Mouse (Mus musculus): ENCODE results near the gene Mamstr.

Mamstr gene

DNA sequence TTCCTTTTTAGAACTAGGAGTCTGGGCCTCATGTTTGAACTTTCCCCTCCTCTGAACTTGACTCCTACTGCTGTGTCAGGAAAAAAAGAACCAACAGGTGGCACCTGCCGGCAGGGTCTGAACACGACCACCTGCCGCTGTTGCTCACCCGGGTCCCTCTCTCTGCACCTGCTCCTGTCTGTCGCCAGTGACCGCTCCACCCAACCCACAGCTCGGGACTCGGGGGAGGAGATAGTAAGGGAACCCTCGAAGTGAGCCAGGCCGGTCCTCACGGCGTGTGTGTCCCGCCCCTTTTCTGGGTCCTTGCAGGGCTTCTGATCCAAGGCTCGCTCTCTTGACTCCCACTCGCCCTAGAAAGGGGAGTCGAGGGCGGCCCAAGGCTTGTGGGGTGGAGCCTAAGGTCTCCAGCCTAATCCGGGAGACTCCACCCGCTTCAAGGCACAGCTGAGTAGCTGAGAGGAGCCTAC lies at the start of gene Mamstr:
Gene Mamstr, plus strand, starts transcription at position 417 of the 467 bp plus-strand sequence.
- no peak for DNase-seq

DNA sequence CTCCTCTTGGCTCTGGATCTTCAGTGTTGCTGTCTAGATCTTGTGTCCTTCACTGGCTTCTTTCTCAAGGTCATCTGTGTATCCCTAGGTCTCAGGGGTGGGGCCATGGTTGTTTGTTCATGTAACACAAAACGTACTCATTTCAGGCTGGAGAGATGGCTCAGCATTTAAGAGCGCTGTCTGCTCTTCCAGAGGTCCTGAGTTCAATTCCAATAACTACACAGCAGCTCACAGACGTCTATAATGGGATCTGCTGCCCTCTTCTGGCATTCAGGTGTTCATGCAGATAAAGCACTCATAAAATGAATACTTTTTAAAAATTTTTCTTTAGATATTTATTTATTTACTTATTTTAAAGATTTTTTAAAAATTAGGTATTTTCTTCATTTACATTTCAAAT lies 48.9 kb upstream of the Mamstr start:
- DNase-seq: no peak

DNA sequence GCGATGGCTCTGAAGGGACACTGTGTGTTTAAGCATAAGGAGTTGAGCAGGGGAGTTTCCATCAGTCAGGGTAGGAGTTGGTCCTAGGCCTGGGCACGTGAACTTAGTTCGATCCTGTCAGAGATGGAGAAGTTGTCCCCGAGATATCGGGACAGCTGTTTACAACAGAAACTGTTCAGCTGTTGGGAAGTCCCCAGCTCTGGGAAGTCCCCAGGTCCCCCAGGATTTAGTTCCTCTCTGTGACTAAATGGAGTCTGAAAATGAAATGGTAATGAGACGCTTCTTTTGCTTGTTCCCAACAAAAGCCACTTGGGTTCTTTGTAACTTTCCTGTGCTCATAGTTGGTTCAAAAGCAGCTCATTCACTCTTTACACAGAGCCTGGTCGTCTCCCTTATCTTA lies 47.9 kb upstream of the Mamstr start:
- DNase-seq: no peak

DNA sequence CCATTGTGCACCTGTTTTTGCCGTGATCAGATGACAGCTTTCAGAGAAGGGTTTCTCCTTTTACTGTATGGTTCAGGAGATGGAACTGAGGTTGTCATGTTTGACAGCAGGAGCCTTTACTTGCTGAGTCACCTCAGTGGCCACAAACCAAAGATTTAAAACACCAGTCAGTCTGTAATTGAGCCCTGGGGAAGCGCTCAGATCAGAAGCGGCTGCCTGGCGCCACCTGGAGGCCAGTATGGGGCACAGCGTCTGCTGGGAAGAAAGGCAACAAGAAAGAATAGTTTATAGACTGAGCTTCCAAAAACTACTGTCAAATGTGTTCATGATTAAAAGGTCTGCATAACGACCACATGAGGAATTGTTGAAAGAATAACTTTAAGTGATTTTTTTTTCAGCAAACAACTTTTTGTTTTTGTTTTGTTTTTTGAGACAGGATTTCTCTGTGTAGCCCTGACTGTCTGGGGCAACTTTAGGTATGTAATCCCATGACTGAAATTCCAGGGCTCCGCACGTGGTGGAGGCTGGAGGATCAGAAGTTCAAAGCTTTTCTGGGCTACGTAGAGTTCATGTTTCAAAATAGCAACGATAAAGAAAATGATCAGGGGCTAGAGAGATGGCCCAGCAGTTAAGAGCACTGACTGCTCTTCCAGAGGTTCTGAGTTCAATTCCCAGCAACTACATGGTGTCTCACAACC lies 46.5 kb upstream of the Mamstr start:
- DNase-seq: peak; percentile 73 to 86

DNA sequence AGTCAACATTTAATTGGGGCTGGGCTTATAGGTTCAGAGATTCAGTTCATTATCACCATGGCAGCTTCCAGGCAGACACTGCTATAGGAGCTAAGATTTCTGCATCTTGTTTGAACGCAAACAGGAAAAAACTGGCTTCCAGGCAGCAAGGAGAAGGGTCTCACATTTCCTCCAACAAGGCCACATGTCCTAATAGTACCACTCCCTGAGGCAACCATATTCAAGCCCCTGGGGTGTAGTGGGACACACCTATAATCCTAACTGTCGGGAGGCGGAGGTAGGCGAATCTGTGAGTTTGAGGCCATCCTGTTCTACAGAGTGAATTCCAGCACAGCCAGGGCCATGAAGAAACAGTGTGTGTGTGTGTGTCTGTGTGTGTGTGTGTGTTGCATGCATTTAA lies 44.6 kb upstream of the Mamstr start:
- DNase-seq: no peak

DNA sequence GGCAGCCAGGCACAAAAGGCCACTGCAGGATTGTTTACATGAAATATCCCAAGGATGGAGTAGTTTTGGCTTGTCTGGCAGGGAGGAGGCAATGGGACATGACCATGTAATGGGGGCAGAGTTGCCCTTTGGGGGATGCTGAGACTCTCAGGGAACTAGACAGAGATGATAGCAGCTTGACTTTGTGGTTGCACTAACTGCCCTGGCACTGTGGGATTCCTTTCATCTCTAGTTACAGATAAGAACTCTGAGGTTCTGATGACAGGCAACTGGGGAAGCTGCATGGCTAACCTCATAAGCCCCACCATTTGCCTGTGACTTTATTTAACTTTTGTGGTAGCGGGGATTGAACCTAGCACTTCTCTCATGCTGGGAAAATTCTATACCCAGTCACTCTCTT lies 43.7 kb upstream of the Mamstr start:
- no peak for DNase-seq

DNA sequence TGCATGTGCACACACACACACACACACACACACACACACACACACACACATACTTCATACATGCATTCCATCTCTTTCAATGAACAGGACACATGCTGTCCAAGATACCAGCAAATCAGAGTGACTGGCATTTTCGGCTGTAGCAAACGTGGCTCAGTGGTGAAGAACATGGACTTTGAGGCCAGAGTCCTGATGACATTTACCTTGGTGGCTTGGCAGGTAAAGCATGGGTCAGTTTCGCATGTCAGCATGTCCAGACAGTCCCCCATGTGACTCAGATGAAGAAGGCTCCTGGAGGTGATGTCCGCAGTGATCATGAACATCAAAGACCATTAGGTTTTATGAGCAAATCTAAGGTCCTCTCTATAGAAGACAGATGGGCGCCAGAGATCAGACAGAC lies 42.8 kb upstream of the Mamstr start:
- no peak for DNase-seq

DNA sequence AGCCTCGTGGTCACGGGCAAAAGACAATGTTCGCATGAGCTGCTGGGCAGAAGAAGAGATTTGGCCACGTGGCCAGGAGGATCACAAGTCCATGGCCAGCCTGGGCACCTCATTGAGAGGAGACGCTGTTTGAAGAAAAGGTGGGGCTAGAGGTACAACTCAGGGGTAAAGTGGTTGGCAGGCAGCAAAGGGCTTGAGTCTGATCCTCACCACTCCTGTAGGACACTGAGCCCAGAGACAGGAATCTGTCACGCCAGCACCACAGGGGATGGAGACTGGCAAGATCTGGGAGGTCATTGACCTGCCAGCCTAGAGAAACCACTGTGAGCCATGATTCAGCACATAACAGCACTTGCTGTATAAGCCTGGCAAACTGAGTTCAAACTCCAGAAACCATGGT lies 42.2 kb upstream of the Mamstr start:
- DNase-seq: peak; percentile 66 to 71

DNA sequence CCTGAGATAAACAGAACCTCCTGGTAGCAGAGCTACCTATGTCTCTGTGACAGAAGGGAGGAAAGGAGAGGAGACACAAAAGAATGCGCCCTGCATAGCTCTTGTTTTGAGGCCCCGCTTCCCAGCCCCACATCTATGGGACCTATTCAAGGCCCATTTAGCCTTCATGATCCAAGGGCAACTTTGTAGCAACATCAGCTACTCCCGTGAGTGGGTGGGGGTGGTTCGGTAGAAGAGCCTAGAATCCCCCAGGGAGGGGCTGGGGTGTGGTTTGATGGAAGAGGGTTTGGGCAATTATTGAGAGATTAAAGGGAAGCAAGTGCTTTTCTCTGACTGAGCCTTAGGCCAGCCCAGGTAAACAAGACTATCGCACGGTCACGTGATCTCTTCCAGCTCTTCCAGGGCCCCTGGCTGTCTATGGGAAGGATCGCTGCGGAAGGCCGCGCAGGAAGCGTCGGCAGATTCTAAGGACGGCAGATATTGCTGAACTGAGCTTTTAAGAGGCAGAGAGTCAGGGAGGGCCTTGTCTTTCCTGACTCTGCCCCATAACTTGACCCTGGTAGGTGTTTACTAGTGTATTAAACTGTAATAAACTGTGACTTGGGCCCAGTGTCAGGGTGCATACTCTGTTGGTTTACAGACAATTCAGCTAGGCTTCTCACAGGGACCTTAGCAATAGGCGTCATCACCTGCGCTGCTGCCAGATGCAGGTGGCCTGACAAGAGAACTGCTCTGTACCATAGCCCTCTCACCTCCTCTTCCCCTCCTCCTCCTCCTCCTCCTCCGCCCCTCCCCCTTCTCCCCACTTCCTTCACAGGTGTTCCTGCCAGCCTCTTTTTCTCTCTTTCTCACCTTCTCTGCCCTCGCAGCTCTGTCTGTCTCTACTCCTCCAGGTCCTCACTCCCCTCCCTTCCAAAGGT lies 40.6 kb upstream of the Mamstr start:
- DNase-seq: no peak

DNA sequence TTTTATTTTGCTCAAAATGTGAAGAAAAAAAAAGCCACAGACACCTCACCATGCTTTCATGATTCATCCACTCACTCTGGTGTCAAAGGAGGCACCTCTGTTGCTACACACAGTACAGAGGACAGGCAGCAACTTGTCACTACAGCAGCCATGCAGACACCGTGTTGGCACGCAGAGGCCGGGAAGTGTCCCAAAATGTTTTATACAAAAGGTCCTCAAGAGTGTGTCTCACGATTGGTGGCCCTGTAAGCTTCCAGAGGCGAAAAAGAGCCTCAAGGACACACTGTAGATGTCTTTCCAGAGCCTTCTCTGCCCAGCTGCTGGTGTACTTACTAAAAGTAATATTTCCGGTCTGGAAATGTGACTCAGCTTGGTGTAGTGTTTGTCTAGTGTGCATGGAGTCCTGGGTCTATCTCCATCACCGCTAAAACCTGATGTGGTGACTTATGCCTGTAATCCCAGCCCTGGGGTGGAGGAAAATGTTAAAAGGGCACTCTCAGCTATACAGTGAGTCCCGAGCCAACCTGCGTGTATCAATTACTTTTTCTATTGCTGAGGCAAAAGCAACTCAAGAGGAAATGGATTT lies 34.0 kb upstream of the Mamstr start:
- DNase-seq: no peak

DNA sequence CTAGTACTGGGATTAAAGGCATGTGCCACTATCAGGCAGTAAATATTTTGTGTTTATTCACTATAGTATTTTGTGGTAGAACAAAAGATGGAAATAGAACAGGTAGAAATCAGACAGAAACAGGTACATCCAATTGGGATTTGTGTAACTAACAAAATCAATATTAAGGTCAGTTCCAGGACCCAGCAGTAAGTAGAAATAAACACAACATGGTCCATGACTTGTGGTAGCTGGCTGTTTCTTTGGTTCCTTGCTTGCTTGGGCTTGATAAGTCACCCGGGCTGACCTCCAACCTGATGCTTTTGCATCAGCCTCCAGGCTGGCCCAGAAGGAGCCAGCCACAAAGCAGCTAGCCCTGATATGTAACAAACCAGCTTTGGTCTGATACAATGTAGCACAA lies 30.3 kb upstream of the Mamstr start:
- DNase-seq: no peak

DNA sequence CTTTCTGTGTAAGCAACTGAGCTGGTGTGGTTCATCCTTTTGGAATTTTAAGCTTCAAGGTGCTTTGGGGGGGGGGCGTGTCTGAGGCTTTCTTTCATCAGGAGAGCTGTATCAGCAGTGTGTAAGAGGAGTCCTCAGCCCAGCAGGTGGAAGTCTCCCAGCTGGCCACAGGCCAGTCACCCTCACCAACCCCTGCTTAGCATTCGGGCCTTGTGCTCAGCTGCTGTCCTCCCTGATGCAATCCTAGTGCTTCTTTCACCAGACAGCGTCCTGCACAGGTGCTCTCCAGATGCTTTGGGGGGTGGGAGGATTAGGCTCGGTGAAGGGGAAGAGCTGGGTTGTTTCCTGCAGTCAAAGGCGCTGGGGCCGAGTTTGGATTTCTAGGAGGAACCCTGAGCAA lies 23.5 kb upstream of the Mamstr start:
- DNase-seq: peak in 1 of 2 experiments; percentile 66

DNA sequence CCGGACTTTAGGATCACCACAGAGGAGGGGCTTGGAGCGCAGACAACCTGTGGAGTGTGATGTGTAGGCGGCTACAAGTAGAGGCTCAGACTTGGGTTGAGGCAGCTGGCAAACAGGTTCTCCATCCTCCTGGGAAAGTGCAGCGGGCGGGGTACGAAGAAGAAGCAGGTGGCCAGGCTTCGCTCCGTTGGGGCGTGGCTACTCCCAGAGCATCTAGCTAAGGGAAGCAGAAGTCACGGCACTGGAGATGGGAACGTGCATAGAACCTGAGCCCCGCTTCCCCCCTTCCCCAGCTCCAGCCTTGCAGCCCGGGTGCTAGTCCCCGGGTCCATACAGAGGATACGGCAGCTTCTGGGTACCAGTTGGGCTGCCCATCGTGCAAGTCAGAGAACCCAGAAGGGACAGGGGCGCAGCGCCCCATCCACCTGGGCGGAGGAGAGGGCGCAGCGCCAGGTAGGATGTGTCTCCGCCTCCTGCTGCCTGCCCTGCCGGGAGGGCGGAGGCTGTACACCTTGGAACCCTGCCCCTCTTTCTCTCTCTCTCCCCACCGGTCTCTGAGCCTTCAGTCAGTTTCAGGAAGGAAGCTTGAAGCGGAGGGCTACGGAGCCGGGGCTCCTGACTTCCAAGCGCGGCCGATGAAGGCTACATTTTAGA lies 22.6 kb upstream of the Mamstr start, which contains the start of gene Fut1:
Gene Fut1, plus strand, starts transcription at position 248 of the 654 bp plus-strand sequence.
- peak in 1 of 2 experiments; percentile 61 for DNase-seq

DNA sequence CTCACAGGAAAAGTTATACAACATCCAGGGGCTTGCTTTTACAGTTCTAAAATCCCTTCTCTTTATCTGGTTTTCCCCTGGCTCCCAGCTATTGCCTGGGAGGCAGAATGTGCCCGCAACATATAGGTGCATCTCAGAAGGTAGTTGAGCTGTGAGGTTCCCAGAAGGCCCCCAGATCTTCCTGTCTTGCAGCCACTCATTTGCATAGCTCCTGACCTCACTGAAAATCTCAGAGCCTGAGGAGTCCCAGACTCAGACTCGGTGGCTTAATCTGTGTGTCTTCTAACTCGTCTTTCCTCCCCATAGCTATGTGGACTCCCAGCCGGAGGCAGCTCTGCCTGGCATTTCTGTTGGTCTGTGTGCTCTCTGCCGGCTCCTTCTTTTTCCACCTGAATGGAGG lies 21.5 kb upstream of the Mamstr start:
- DNase-seq: no peak

DNA sequence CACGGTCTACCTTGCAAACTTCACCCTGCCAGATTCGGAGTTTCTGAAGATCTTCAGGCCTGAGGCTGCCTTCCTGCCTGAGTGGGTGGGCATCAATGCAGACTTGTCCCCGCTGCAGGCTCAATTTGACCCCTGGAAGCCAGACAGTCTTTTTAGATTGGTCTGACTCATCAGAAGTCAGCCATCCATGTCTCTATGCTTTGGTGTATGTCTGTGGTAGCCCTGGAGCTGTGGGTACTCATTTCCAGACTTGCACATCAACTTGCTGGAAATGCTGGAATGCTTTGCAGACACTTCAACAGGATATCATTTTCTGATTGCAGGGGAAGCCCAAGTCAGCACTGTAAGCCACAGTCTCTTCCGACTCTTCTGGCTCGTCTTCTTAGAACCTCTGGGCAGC lies 20.2 kb upstream of the Mamstr start:
- no peak for DNase-seq

DNA sequence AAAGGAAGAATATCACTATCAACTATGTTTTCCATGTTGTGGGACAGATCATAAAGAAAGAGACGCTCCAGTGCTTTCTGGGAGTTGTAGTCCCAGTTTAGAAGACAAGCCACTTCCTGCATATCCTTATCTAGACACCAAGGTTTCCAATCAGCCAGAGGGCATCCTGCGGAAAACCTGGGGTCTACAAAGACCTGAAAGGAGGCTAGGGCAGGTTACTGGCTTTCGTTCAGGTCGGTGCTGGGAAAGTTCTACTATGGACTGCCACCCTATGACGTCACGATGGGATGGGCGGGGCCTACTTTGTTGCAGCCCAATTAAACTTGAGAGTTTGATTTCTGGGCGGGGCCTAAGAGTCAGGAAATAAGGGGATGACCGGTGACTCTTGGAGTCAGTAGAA lies 18.3 kb upstream of the Mamstr start, which contains the start of gene Izumo1:
Gene Izumo1, plus strand, starts transcription at position 369 of the 400 bp plus-strand sequence.
- DNase-seq: peak in 1 of 2 experiments; percentile 76

DNA sequence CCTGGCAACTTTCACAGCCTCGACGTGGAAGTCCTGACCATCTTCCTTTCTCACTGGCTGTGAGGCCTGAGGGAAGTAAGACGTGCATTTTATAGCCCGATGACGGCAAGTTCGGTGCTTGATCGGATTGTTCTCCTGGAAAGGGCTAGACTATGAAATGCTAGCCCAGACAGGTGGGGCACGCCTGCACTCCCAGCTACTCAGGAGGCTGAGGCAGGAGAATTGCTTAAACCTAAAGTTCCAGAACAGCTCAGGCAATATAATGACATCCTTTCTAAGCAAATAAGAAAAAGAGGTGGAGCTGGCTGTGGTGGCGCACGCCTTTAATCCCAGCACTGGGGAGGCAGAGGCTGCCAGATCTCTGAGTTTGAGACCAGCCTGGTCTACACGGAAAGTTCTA lies 16.3 kb upstream of the Mamstr start:
- no peak for DNase-seq

DNA sequence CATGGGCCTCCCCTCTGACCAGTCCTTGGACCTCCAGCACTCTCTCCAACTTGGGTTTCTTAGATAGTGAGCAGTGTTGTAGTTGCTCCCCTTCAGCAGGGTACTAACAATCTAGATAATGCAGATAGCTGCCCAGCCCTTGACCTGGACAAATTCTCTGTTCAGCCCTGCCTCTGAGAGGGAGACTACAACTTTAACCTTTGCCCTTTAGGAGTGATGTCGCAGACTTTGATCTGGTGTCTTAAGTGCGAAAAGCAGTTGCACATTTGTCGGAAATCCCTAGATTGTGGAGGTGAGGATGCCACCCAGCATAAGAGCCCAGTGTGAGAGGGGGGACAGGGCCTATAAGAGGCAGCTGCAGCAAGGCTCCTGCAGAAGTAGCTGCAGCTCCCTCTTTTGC lies 15.1 kb upstream of the Mamstr start:
- no peak for DNase-seq

DNA sequence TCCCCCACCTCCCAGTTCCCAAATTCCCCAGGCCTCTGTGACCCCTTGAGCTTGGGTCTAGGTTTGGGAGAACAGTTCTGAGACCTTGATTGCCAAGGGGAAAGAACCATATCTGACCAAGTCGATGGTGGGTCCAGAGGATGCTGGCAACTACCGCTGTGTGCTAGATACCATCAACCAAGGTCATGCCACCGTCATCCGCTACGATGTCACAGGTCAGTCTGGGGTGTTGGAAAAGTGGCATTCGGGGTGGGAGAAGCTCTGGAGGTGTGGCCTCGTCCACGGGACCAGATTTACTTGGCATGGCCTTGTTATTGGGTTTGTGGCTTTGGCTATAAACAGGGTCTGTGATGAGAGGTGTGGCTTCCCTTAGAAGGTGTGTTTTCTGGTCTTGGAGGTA lies 14.3 kb upstream of the Mamstr start:
- DNase-seq: no peak

DNA sequence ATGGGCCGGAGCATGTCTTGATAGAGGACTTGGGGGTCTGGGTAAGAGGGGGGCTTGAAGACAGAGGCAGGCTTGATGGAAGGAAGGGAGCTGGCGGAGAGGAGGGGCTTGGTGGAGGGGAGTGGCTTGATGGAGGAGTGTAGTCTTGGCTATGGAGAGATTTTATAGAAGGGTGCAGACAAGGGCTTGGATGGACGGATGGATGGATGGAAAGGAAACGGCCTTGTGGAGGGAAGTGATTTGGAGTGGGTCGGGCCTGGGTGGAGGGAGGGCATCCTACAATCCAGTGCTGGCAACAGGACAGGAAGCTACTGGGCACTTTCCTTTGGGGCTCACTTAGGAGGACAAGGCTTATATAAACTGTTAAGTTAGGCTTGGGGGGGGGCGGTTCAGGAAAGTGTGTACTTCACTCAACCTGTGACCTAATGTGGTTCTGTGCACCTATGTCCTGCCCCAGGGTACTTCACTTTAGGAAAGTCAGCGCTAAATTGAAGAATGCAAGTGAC lies 13.2 kb upstream of the Mamstr start:
- no peak for DNase-seq

DNA sequence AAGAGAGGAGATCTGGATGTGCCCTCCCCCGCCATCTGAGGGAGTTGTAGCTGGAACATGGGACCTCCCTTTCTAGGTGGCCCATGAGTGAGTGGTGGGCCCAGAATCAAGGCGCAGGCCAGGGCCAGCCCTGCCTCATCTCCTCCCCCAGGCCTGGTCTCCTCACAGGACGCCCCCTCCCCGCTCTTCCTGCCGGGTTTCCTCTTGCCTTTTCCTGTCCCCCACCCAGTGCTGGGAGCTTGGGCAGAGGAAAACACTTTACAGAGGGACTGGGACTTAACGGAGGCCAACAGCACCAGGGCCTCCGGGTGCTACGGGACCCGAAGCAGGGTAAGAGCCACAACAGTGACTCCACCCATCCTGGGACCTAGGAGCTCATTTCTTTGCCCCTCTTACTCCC lies 12.5 kb upstream of the Mamstr start, which contains the start of gene Rasip1:
Gene Rasip1, plus strand, starts transcription at position 228 of the 400 bp plus-strand sequence.
- DNase-seq: peak; percentile 73 to 79
